Mouse (Mus musculus) cerebellum, postnatal 10 days (tissue): ENCODE data around the gene Mrgprb4.

Experiments
- DNase-seq, 2 experiments: peaks; one replicate each; pipeline ENCODE4 v3.0.0; 2021; ENCODE audit warnings: mixed read lengths in 2 of 2

Mrgprb4 gene

GRCm38 (mm10) chr7:48199188-48199587 is at the start of gene Mrgprb4:
Gene Mrgprb4 (minus strand): TSS chr7:48199288.
- no peak for DNase-seq

GRCm38 (mm10) chr7:48226114-48226513 is 27.0 kb upstream of the Mrgprb4 start:
- no peak for DNase-seq

DNA sequence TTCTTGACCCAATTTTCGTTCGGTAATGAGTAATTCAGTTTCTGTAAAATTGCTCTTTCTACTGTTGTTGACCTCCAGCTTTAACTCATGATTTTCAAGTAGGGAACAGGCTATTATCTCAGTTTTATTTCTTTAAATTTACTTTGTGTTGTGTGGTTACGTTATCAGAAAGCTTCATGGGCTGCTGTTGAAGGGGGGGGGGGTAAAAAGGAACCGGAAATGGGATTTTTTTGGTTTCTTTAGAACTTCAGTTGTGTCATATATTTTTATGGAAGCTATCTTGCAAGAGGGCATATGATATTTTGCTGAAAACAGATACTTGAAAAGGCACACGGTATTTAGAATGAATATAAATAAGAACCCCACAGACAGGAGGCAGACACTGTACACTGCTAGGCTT is 26.0 kb upstream of the Mrgprb4 start:
- no peak for DNase-seq

- DNase-seq, result no peak
Measured at GRCm38 (mm10) chr7:48168919-48169318, 30.2 kb downstream of the Mrgprb4 start, which contains the start of gene Mrgprb5. Gene Mrgprb5 (minus strand): TSS chr7:48169019.

DNA sequence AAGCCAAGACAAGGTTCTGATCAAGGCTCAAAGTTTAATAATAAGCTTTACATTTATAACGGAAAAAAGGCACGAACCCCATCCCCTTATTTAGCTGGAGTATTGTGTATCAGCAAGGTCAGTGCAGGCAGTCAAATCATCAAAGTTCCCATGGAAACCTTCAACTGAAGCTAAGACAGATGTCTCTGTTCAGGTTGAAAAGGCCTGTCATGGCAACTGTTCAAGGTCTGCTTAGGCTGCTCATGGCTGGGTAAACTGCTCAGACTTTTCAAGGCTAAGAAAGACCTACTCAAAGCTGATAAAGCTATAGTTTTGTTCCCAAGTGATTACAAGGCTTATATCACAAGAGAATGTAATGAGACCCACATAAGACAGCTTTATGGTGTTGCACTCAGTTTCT is 31.6 kb downstream of the Mrgprb4 start:
- no peak for DNase-seq
